Mouse (Mus musculus) embryonic facial prominence, embryonic 10.5 days (tissue): ENCODE results near the gene Atxn2. TPM values are rescaled to one million over a fixed set of nuclear protein-coding genes. Genes with fewer than 3 reads are reported as not detected.
"Not testable (repeated sequence)": the region's sequence is repeated elsewhere in the genome, so short reads cannot be mapped to it uniquely, and the experiment has no call there.

Source experiments
- DNase-seq: peaks from one replicate; pipeline ENCODE4 v3.0.0-alpha.2; 2017; ENCODE audit warnings: low spot score
- H3K27ac ChIP-seq: fragments of 300-500 bp; sonication (generic); replicated peaks from 2 replicates; pipeline ENCODE4 v1.5.1; 2016; ENCODE audit warnings: mild to moderate bottlenecking
- H3K27me3 ChIP-seq: fragments of 300-500 bp; sonication (generic); replicated peaks from 2 replicates; pipeline ENCODE4 v1.6.1; 2016; ENCODE audit warnings: low read depth, mild to moderate bottlenecking; ENCODE audit not compliant: poor library complexity, severe bottlenecking
- H3K36me3 ChIP-seq: fragments of 300-500 bp; sonication (generic); replicated peaks from 2 replicates; pipeline ENCODE4 v1.6.1; 2016; ENCODE audit warnings: mild to moderate bottlenecking, moderate library complexity
- H3K4me1 ChIP-seq: fragments of 300-500 bp; sonication (generic); 2 replicates; pipeline ENCODE4 v1.6.1; 2016
- H3K4me3 ChIP-seq: fragments of 300-500 bp; sonication (generic); 2 replicates; pipeline ENCODE4 v1.5.1; 2016; ENCODE audit warnings: mild to moderate bottlenecking, moderate library complexity
- H3K9me3 ChIP-seq: fragments of 300-500 bp; sonication (generic); 2 replicates; pipeline ENCODE4 v1.6.1; 2016; ENCODE audit warnings: mild to moderate bottlenecking
- WGBS: fragments of 180-500 bp; shearing (Covaris S2); methylation state at CpG from one replicate; pipeline ENCODE4 v1.1.7; 2016; 5-methylcytosine and 5-hydroxymethylcytosine counted together
- polyA plus RNA-seq: library from polyadenylated mRNA; unstranded; fragments of >200 nt; fragmentation: Nextera tagmentation; extraction: Ambion mirVana; gene quantifications from 2 replicates; pipeline ENCODE4 v1.2.1, GENCODE M21; 2016

Atxn2 gene
- polyA plus RNA-seq, 1 experiment from 2014 or later: 44.9 TPM

- H3K4me3 ChIP-seq: 0 out of 2 replicates have a peak overlapping the region, but pooled peaks have one; percentile 3
- WGBS: 26% methylated on average over 4 of the region's 4 CpGs
- peaks cover 58% of the 10 kb centered on the region for H3K27me3 ChIP-seq
- no peak for DNase-seq
- no peak overlapping the region for H3K27ac ChIP-seq
- peaks cover 5% of the 10 kb centered on the region; the same call in 1 of the 2 replicates for H3K9me3 ChIP-seq
- peaks cover under 1% of the 10 kb centered on the region; the same call in 1 of the 2 replicates for H3K36me3 ChIP-seq
- peaks cover 40% of the 10 kb centered on the region for H3K4me1 ChIP-seq
These were observed 134.2 kb downstream of the Atxn2 start for GRCm38 (mm10) chr5:121845361-121845760.

DNA sequence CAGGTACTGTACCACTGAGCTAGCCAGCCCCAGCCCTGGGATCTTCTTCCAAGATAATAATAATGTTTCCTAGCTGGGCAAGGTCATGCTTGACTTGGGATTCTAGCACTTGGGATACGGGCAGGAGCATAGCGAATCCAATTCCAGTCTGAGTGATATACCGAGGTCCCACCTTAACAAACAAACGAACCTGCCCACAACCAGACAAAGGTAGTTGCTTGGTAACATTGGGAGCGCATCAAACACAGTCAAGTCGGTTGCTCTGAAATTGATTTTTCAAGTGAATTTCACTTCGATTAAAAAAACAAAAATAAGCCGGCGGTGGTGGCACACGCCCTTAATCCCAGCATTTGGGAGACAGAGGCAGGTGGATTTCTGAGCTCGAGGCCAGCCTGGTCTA, 135.2 kb downstream of the Atxn2 start:
- Histone ChIP-seq H3K4me3 (no peak overlapping the region), H3K4me1 (peaks cover 50% of the 10 kb centered on the region), H3K27me3 (peaks cover 50% of the 10 kb centered on the region), H3K9me3 (peaks cover 2% of the 10 kb centered on the region; the same call in 1 of the 2 replicates), H3K36me3 (peaks cover 10% of the 10 kb centered on the region), H3K27ac (no peak overlapping the region)
- 83% methylated on average over 11 of the region's 11 CpGs for WGBS
- DNase-seq: no peak

- DNase-seq, H3K4me3 ChIP-seq, H3K9me3 ChIP-seq, H3K27ac ChIP-seq: not testable (repeated sequence)
- Histone ChIP-seq H3K27me3 (peaks cover 40% of the 10 kb centered on the region), H3K4me1 (peaks cover 50% of the 10 kb centered on the region), H3K36me3 (peaks cover 19% of the 10 kb centered on the region)
- 79% methylated on average over 3 of the region's 3 CpGs for WGBS
These were observed 136.1 kb downstream of the Atxn2 start for GRCm38 (mm10) chr5:121847269-121847668.

GRCm38 (mm10) chr5:121848035-121848519, 136.9 kb downstream of the Atxn2 start:
- H3K4me3 ChIP-seq: peak overlapping the region; percentile 85
- WGBS: 1% methylated on average over 17 of the region's 17 CpGs
- no peaks in the 10 kb centered on the region for H3K9me3 ChIP-seq
- peak overlapping the region; percentile 95 for H3K27ac ChIP-seq
- H3K4me1 ChIP-seq: peaks cover 42% of the 10 kb centered on the region
- H3K36me3 ChIP-seq: peaks cover 27% of the 10 kb centered on the region
- DNase-seq: peak; percentile 71
- peaks cover 32% of the 10 kb centered on the region for H3K27me3 ChIP-seq

GRCm38 (mm10) chr5:121848743-121849142, 137.6 kb downstream of the Atxn2 start, which contains the start of gene Pheta1:
Gene Pheta1, plus strand, starts transcription at chr5:121848984.
- under 1% methylated on average over 42 of the region's 42 CpGs for WGBS
- peak within 1 kb of the TSS; percentile 95 for H3K27ac ChIP-seq
- H3K36me3 ChIP-seq: peaks cover 34% of the 10 kb centered on the region
- H3K9me3 ChIP-seq: no peaks in the 10 kb centered on the region
- peaks cover 25% of the 10 kb centered on the region for H3K27me3 ChIP-seq
- H3K4me1 ChIP-seq: peaks cover 41% of the 10 kb centered on the region
- peak within 1 kb of the TSS; percentile 85 for H3K4me3 ChIP-seq
- DNase-seq: peak; percentile 97

GRCm38 (mm10) chr5:121849478-121850349, 138.6 kb downstream of the Atxn2 start:
- H3K9me3 ChIP-seq: no peaks in the 10 kb centered on the region
- no peak for DNase-seq
- H3K4me1 ChIP-seq: peaks cover 47% of the 10 kb centered on the region
- H3K36me3 ChIP-seq: peaks cover 44% of the 10 kb centered on the region
- peak overlapping the region; percentile 95 for H3K27ac ChIP-seq
- WGBS: 44% methylated on average over 20 of the region's 20 CpGs
- H3K27me3 ChIP-seq: peaks cover 16% of the 10 kb centered on the region
- H3K4me3 ChIP-seq: peak overlapping the region; percentile 85

DNA sequence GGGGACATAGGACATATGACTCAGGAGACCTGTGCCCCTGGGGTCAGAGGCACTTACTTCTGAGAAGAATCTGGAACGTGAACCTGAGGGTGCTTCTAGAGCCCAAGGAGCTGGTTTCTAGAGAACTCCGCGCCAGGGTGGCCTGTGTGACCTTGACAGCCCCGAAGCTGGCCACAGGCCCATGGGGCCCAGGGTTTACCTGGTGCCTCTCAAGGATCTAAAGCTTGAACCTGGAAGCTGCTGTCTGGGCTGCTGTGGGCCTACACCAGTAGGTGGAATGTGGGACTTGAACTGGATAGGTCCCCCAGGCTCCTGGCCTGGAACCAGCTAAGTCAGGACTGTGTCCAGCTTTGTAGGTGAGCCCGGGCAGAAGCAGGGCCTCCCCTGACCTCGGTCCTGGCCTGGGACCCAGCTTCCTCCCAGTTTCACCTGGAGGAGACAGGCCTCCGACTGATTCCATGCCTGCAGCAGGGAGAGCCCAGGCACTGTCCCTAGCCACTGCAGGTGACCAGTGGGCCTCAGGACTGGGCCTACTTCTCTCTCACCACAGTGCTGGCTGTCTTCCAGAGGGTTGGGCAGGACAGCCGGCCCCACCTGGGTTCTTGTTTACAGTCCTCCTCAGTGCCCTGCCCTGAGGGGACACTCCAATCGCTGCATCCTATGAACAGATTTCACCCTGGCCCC, 142.4 kb downstream of the Atxn2 start:
- Histone ChIP-seq H3K4me1 (peaks cover 34% of the 10 kb centered on the region), H3K4me3 (no peak overlapping the region), H3K27ac (no peak overlapping the region), H3K36me3 (peaks cover 76% of the 10 kb centered on the region), H3K27me3 (no peaks in the 10 kb centered on the region), H3K9me3 (no peaks in the 10 kb centered on the region)
- no peak for DNase-seq
- 86% methylated on average over 9 of the region's 9 CpGs for whole genome bisulfite sequencing

DNA sequence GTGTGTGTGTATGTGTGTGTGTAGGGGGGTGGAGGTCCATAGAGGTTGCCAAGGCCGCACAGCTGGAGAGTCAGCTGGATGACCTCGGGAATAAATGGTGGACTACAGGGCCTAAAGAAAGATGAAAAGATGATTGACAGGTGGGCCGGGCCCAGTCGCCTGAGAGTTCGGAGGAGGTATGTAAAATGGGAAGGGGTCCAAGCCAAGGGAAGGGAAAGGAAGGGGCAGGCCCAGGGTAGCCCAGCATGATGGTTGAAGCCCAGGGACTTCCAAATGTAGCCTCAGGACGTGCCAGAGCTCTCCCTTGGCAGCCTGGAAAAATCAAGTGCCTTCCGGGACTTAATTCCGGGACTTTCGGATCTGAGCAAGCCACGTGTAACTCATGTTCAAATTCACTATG, 143.6 kb downstream of the Atxn2 start:
- H3K27ac ChIP-seq: no peak overlapping the region
- peaks cover 76% of the 10 kb centered on the region for H3K36me3 ChIP-seq
- H3K4me1 ChIP-seq: peaks cover 30% of the 10 kb centered on the region
- no peaks in the 10 kb centered on the region for H3K27me3 ChIP-seq
- WGBS: 79% methylated on average over 10 of the region's 10 CpGs
- no peaks in the 10 kb centered on the region for H3K9me3 ChIP-seq
- no peak overlapping the region for H3K4me3 ChIP-seq
- DNase-seq: no peak

DNA sequence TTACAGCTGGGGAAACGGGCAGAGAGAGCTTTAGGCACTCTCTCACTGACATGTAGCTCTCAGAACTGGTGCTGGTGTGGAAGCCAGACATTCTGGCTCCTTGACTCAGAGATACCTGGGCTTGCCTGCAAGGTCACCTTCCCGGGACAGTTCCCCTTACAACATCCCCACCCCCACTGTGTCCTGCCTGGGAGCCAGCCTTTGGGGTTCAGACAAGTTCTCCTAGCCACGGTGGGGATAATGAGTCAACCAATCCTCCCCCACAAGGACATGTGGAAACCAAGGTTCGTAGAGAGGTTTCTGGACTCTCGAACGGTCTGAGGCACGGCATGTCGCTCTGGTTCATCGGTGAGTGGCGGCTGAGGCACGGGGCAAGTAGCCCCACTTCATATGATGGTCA, 145.6 kb downstream of the Atxn2 start:
- no peak overlapping the region for H3K4me3 ChIP-seq
- 87% methylated on average over 11 of the region's 11 CpGs for WGBS
- DNase-seq: no peak
- H3K4me1 ChIP-seq: peaks cover 10% of the 10 kb centered on the region
- H3K36me3 ChIP-seq: peaks cover 72% of the 10 kb centered on the region
- H3K27me3 ChIP-seq: no peaks in the 10 kb centered on the region
- no peak overlapping the region for H3K27ac ChIP-seq
- H3K9me3 ChIP-seq: peaks cover 10% of the 10 kb centered on the region; the same call in 1 of the 2 replicates

DNA sequence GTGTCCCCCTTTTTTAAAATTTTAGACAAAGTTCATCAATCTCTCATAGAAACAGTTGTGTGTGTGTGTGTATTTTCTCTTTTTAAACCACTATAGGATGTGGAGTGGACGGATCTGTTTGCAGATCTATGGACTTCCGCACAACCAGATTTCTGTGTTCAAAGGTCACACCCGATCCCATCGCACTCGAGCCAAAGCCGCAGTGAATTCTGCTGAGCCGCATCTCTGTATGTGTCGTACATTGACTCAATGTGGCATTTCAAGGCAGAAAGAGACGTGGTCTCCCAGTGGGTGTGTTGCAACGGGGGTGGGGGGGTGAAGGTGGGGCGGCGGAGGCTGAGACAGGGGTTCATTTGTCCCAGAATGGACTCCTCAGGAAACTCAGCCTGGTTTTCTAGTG, 147.3 kb downstream of the Atxn2 start:
- H3K4me1 ChIP-seq: peaks cover 9% of the 10 kb centered on the region

DNA sequence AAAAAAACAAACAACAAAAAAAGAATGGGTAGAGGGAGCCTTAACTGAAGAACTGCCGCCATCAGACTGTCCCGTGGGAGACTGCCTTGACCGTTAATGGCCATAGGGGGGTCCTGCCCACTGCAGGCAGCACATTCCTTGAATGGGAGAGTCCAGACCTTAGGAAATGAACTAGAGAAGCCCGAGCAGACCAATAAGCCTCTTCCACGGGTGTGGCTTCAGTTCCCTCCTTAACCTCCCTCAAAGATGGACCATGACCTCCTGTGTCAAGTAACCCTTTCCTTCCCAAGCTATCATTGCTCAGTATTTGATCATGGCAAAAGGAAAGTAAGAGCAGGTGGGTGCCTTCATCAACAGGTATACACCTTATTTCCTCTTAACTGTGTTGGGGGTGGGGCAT, 150.8 kb downstream of the Atxn2 start:
- peaks cover 15% of the 10 kb centered on the region for H3K4me1 ChIP-seq
- no peak overlapping the region for H3K27ac ChIP-seq
- 0 out of 2 replicates have a peak, but pooled peaks cover 4% of the 10 kb centered on the region for H3K27me3 ChIP-seq
- H3K4me3 ChIP-seq: no peak overlapping the region
- peaks cover 10% of the 10 kb centered on the region; the same call in 1 of the 2 replicates for H3K9me3 ChIP-seq
- peaks cover 21% of the 10 kb centered on the region for H3K36me3 ChIP-seq
- WGBS: 52% methylated on average over 5 of the region's 5 CpGs
- no peak for DNase-seq

More for the DNA sequence above, 147.3 kb downstream of the Atxn2 start:
- H3K36me3 ChIP-seq: peaks cover 55% of the 10 kb centered on the region
- DNase-seq: no peak
- no peak overlapping the region for H3K4me3 ChIP-seq
- peaks cover 10% of the 10 kb centered on the region; the same call in 1 of the 2 replicates for H3K9me3 ChIP-seq
- whole genome bisulfite sequencing: 91% methylated on average over 12 of the region's 12 CpGs
- H3K27me3 ChIP-seq: no peaks in the 10 kb centered on the region
- H3K27ac ChIP-seq: no peak overlapping the region

DNA sequence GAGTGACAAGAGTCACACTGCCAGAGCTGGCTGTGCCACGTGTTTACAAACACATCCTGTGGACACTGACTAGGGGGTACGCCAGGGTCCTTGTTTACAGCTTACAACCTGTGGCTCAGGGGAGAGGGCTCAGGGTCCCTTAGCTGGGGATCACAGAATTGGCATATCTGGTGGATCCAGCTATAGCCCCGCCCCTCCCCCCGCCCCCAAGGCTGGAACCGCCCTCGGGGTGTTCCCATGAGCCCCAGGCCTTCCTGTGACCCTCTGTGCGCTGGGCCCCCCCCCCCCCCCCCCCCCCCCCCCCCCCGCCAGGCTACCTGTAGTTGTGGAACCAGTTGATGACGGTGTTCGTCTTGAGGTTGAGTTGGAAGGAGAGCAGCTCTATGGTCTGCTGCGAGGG, 153.2 kb downstream of the Atxn2 start:
- peak; percentile 50 for DNase-seq
- Histone ChIP-seq H3K27ac (peak overlapping the region; percentile 67), H3K9me3 (peaks cover 10% of the 10 kb centered on the region; the same call in 1 of the 2 replicates), H3K4me1 (peaks cover 27% of the 10 kb centered on the region), H3K4me3 (peak overlapping the region; percentile 44), H3K36me3 (peaks cover 15% of the 10 kb centered on the region), H3K27me3 (0 out of 2 replicates have a peak, but pooled peaks cover 6% of the 10 kb centered on the region)
- 12% methylated on average over 9 of the region's 11 CpGs for WGBS
